Mouse (Mus musculus): ENCODE measurements around the gene Ndufb3. TPM values are rescaled to one million over a fixed set of nuclear protein-coding genes. Genes with fewer than 3 reads are reported as not detected.
"Not testable (repeated sequence)": the region's sequence is repeated elsewhere in the genome, so short reads cannot be mapped to it uniquely, and the experiment has no call there.

Gene Ndufb3
- polyA plus RNA-seq, 2 experiments, result 93.3 to 123 TPM

GRCm38 (mm10) chr1:58584271-58584670 is 1.9 kb upstream of the Ndufb3 start:
- no peak overlapping the region for H3K27ac ChIP-seq
- H3K27me3 ChIP-seq (ENCODE audit: control insufficient read depth, insufficient read depth, low read length), result no peaks in the 10 kb centered on the region
- H3K36me3 ChIP-seq (replicated peaks; ENCODE audit: control insufficient read depth, insufficient read depth, low read depth), result no peaks in the 10 kb centered on the region
- TF ChIP-seq CTCF (IDR thresholded peaks at IDR 0.05; ENCODE audit: low read depth) (peak; percentile 22; the same call in 1 of the 2 replicates), EP300 (IDR thresholded peaks at IDR 0.05; ENCODE audit: low read depth) (no peak)
- H3K9ac ChIP-seq (replicated peaks), result no peak overlapping the region
- H3K4me1 ChIP-seq (replicated peaks; ENCODE audit: control insufficient read depth in 2 of 2, insufficient read depth in 2 of 2, low read length in 1 of 2), result peaks cover 3 to 5% of the 10 kb centered on the region in 2 experiments
- no peak overlapping the region for H3K4me3 ChIP-seq (ENCODE audit: insufficient read depth in 1 of 2, low read depth in 2 of 2, low read length in 2 of 2)
- peak in 1 of 3 experiments; percentile 7 for DNase-seq (ENCODE audit: low read depth in 3 of 3, low spot score in 3 of 3)
- no peak overlapping the region for H3K4me2 ChIP-seq (ENCODE audit: low read depth)
- 56% methylated on average over 1 of the region's 1 CpGs for WGBS (ENCODE audit: insufficient replicate concordance)
- no peaks in the 10 kb centered on the region for H3K9me3 ChIP-seq (ENCODE audit: control insufficient read depth, low read length)
- no peak for ATAC-seq (ENCODE audit: insufficient read depth)

DNA sequence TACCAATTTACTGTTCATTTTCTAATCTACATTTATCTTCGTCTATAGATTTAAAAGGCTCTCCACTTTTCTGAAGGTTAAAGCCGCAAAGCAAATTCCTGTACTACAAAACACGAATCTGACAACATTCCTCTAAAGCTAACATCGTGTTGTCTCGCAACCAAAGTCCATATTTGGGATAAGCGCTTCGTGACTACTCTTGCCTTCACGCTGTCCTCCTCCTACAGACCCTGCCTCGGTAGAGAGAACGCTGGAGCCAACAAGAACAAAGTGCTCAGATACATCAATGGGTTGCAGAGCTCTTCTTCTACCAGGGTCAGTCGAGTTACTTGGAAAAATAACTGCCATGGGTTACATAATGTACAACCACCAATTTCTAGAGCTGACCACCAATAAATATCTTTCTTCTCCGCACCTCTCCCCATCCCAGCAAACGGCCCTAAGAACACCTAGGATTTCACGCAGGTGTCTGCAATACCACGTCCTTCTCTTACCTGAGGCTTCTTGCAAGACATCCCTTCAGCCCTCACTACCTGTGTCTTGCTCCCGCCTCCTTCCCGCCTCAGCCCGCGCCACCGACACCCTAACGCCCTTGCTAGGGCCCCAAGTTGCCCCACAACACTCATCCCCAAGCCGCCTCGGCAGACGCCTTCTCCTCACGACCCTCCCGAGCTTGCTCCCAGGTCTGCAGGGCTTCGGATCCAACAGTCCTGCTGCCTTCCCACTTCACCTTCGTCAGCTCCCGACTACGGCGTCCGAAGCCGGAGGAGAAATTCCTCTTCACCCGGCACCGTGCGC is 612 bp upstream of the Ndufb3 start:
- Histone ChIP-seq H3K27ac (peak overlapping the region; percentile 49), H3K4me1 (replicated peaks; ENCODE audit: control insufficient read depth in 2 of 2, insufficient read depth in 2 of 2, low read length in 1 of 2) (peaks cover 3 to 5% of the 10 kb centered on the region in 2 experiments), H3K4me2 (ENCODE audit: low read depth) (peak overlapping the region; percentile 92), H3K9ac (replicated peaks) (peak overlapping the region; percentile 93), H3K9me3 (ENCODE audit: control insufficient read depth, low read length) (no peaks in the 10 kb centered on the region), H3K36me3 (replicated peaks; ENCODE audit: control insufficient read depth, insufficient read depth, low read depth) (no peaks in the 10 kb centered on the region), H3K27me3 (ENCODE audit: control insufficient read depth, insufficient read depth, low read length) (no peaks in the 10 kb centered on the region), H3K4me3 (ENCODE audit: insufficient read depth in 1 of 2, low read depth in 2 of 2, low read length in 2 of 2) (peak overlapping the region; percentile 73 to 90)
- 4% methylated on average over 36 of the region's 36 CpGs for WGBS (ENCODE audit: insufficient replicate concordance)
- TF ChIP-seq EP300 (IDR thresholded peaks at IDR 0.05; ENCODE audit: low read depth) (no peak), CTCF (IDR thresholded peaks at IDR 0.05; ENCODE audit: low read depth) (no peak)
- ATAC-seq (ENCODE audit: insufficient read depth) (peak; percentile 55), DNase-seq (ENCODE audit: low read depth in 3 of 3, low spot score in 3 of 3) (peak in 2 of 3 experiments; percentile 6 to 7)

DNA sequence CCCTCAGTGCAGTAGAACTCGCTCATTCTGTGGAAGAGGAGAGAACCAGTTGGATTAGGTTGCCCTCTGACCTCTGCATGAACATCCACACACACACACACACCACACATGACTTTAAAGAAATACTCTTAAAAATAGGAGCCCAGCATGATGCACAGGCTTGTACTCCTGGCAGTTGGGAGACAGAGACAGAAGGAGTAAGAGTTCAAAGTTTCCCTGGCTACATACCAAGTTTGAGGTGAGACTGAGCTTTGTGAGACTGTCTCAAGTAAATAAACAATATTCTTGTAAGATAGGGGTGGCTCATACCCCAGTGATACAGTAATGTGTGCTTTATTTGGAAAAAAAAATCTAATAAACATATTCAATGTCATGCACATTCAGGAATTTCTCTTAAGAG is 1.3 kb downstream of the Ndufb3 start:
- H3K27me3 ChIP-seq (ENCODE audit: control insufficient read depth, insufficient read depth, low read length), result no peaks in the 10 kb centered on the region
- H3K36me3 ChIP-seq (replicated peaks; ENCODE audit: control insufficient read depth, insufficient read depth, low read depth), result peaks cover 4% of the 10 kb centered on the region; the same call in 1 of the 2 replicates
- peak overlapping the region; percentile 27 to 90; a peak in 3 of 4 replicates for H3K4me3 ChIP-seq (ENCODE audit: insufficient read depth in 1 of 2, low read depth in 2 of 2, low read length in 2 of 2)
- TF ChIP-seq CTCF (IDR thresholded peaks at IDR 0.05; ENCODE audit: low read depth), result no peak
- TF ChIP-seq EP300 (IDR thresholded peaks at IDR 0.05; ENCODE audit: low read depth), result no peak
- H3K27ac ChIP-seq, result no peak overlapping the region
- H3K4me1 ChIP-seq (replicated peaks; ENCODE audit: control insufficient read depth in 2 of 2, insufficient read depth in 2 of 2, low read length in 1 of 2), result peaks cover 3 to 5% of the 10 kb centered on the region in 2 experiments
- no peak overlapping the region; the same call in 1 of the 2 replicates for H3K9ac ChIP-seq (replicated peaks)
- ATAC-seq (ENCODE audit: insufficient read depth) (no peak), DNase-seq (ENCODE audit: low read depth in 3 of 3, low spot score in 3 of 3) (no peak)
- H3K4me2 ChIP-seq (ENCODE audit: low read depth), result peak overlapping the region; percentile 92
- 68% methylated on average over 1 of the region's 1 CpGs for WGBS (ENCODE audit: insufficient replicate concordance)
- no peaks in the 10 kb centered on the region for H3K9me3 ChIP-seq (ENCODE audit: control insufficient read depth, low read length)

- H3K9ac ChIP-seq (replicated peaks), result no peak overlapping the region
- DNase-seq (ENCODE audit: low read depth in 3 of 3, low spot score in 3 of 3) (no peak), ATAC-seq (ENCODE audit: insufficient read depth) (no peak)
- no peaks in the 10 kb centered on the region for H3K36me3 ChIP-seq (replicated peaks; ENCODE audit: control insufficient read depth, insufficient read depth, low read depth)
- no peaks in the 10 kb centered on the region for H3K27me3 ChIP-seq (ENCODE audit: control insufficient read depth, insufficient read depth, low read length)
- H3K4me2 ChIP-seq (ENCODE audit: low read depth), result no peak overlapping the region
- TF ChIP-seq EP300 (IDR thresholded peaks at IDR 0.05; ENCODE audit: low read depth), result no peak
- H3K27ac ChIP-seq, result no peak overlapping the region
- WGBS (ENCODE audit: insufficient replicate concordance), result 54% methylated on average over 4 of the region's 4 CpGs
- H3K4me3 ChIP-seq (ENCODE audit: insufficient read depth in 1 of 2, low read depth in 2 of 2, low read length in 2 of 2), result no peak overlapping the region
- no peaks in the 10 kb centered on the region for H3K4me1 ChIP-seq (replicated peaks; ENCODE audit: control insufficient read depth in 2 of 2, insufficient read depth in 2 of 2, low read length in 1 of 2)
- H3K9me3 ChIP-seq (ENCODE audit: control insufficient read depth, low read length), result no peaks in the 10 kb centered on the region
These were observed 16.5 kb downstream of the Ndufb3 start for GRCm38 (mm10) chr1:58602681-58603080.

DNA sequence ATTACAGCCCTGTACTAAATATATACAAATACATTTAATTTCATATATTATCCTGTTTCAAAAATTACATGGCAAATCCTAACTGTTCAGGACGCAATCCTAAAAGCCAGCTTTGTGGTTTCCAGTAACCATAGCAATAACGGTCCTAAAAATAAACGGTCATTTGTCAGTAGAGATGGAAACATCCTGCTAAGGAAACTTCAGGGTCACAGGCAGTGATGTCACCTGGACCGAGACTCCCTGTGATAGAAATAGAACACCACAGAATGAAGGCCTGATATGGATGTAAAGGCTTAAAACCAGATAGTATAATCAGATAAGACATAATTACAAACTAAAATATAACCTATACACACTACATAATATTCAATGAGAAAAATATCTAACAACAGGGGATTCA is 17.6 kb downstream of the Ndufb3 start:
- Histone ChIP-seq H3K4me2 (ENCODE audit: low read depth) (no peak overlapping the region), H3K9me3 (ENCODE audit: control insufficient read depth, low read length) (no peaks in the 10 kb centered on the region), H3K36me3 (replicated peaks; ENCODE audit: control insufficient read depth, insufficient read depth, low read depth) (no peaks in the 10 kb centered on the region), H3K4me3 (ENCODE audit: insufficient read depth in 1 of 2, low read depth in 2 of 2, low read length in 2 of 2) (no peak overlapping the region), H3K27me3 (ENCODE audit: control insufficient read depth, insufficient read depth, low read length) (no peaks in the 10 kb centered on the region), H3K9ac (replicated peaks) (no peak overlapping the region), H3K4me1 (replicated peaks; ENCODE audit: control insufficient read depth in 2 of 2, insufficient read depth in 2 of 2, low read length in 1 of 2) (no peaks in the 10 kb centered on the region), H3K27ac (no peak overlapping the region)
- no peak for DNase-seq (ENCODE audit: low read depth in 3 of 3, low spot score in 3 of 3)
- 23% methylated on average over 4 of the region's 4 CpGs for WGBS (ENCODE audit: insufficient replicate concordance)
- ATAC-seq (ENCODE audit: insufficient read depth), result no peak
- no peak for TF ChIP-seq CTCF (IDR thresholded peaks at IDR 0.05; ENCODE audit: low read depth)
- no peak for TF ChIP-seq EP300 (IDR thresholded peaks at IDR 0.05; ENCODE audit: low read depth)

- WGBS (ENCODE audit: insufficient replicate concordance), result 72% methylated on average over 5 of the region's 5 CpGs
- H3K27ac ChIP-seq; H3K36me3 ChIP-seq (replicated peaks; ENCODE audit: control insufficient read depth, insufficient read depth, low read depth); H3K4me1 ChIP-seq (replicated peaks; ENCODE audit: control insufficient read depth in 2 of 2, insufficient read depth in 2 of 2, low read length in 1 of 2); DNase-seq (ENCODE audit: low read depth in 3 of 3, low spot score in 3 of 3); H3K9me3 ChIP-seq (ENCODE audit: control insufficient read depth, low read length); ATAC-seq (ENCODE audit: insufficient read depth); H3K27me3 ChIP-seq (ENCODE audit: control insufficient read depth, insufficient read depth, low read length); H3K4me3 ChIP-seq (ENCODE audit: insufficient read depth in 1 of 2, low read depth in 2 of 2, low read length in 2 of 2); H3K9ac ChIP-seq (replicated peaks); H3K4me2 ChIP-seq (ENCODE audit: low read depth): not testable (repeated sequence)
These were observed 23.4 kb downstream of the Ndufb3 start for GRCm38 (mm10) chr1:58609591-58609990.
